In genomic region chr15:14806849-14807248, GRCm38 (mm10) we compare ENCODE assay signal across 21 mouse cellular contexts.
"Had no signal": no experiment of that assay in that cellular context is flagged by ENCODE, and none has a peak within 500 bp of the region (broad histone marks: within the 10 kb centered on the region; RNA-seq: fewer than 3 reads in every experiment).

No protein-coding gene starts in this region.

- H3K9me3 ChIP-seq: limb, embryonic 10.5 days; limb, embryonic 13.5 days; liver, embryonic 13.5 days; midbrain, embryonic 15.5 days; neural tube, embryonic 13.5 days had no signal

- ATAC-seq: midbrain, embryonic 15.5 days had no signal

- H3K4me2 ChIP-seq: limb, embryonic 13.5 days; liver, embryonic 13.5 days; midbrain, embryonic 11.5 days; midbrain, embryonic 15.5 days; neural tube, embryonic 13.5 days had no signal

- DNase-seq: kidney, postnatal 25 days; layer of hippocampus, adult 9-11 months; liver; liver, embryonic 13.5 days; lung, adult 2 months; lung, postnatal 14 days; lung, postnatal 4 days; right cerebral cortex, adult 18-20 months; right cerebral cortex, postnatal 14 days; right cerebral cortex, postnatal 4 days; thymus, adult 2 months; thymus, postnatal 14 days had no signal

- H3K27me3 ChIP-seq: limb, embryonic 13.5 days; liver, embryonic 13.5 days; midbrain, embryonic 15.5 days; neural tube, embryonic 13.5 days had no signal

- H3K36me3 ChIP-seq: limb, embryonic 10.5 days; limb, embryonic 13.5 days; liver, embryonic 13.5 days; midbrain, embryonic 15.5 days; neural tube, embryonic 13.5 days had no signal

- H3K9ac ChIP-seq: limb, embryonic 13.5 days; liver, embryonic 13.5 days; midbrain, embryonic 15.5 days; neural tube, embryonic 13.5 days had no signal

- H3K4me1 ChIP-seq: limb, embryonic 10.5 days; limb, embryonic 13.5 days; liver, embryonic 13.5 days; midbrain, embryonic 15.5 days; neural tube, embryonic 13.5 days had no signal

- H3K4me3 ChIP-seq: layer of hippocampus, adult 2 months; limb, embryonic 10.5 days; limb, embryonic 13.5 days; liver, embryonic 13.5 days; midbrain, embryonic 15.5 days; myocyte; neural tube, embryonic 13.5 days had no signal

- H3K27ac ChIP-seq: kidney, postnatal 0 days; layer of hippocampus, adult 2 months; limb, embryonic 10.5 days; limb, embryonic 13.5 days; liver, embryonic 13.5 days; midbrain, embryonic 15.5 days; neural tube, embryonic 13.5 days; stomach, postnatal 0 days had no signal
